Mouse (Mus musculus): ENCODE measurements around the gene Spin1. TPM values are rescaled to one million over a fixed set of nuclear protein-coding genes. Genes with fewer than 3 reads are reported as not detected.

Spin1 gene
- polyA plus RNA-seq, 1 experiment from 2014 or later: 58.1 TPM

GRCm38 (mm10) chr13:51147106-51147505 is 46.4 kb downstream of the Spin1 start:
- Histone ChIP-seq H3K27ac (replicated peaks in 1 of 2; ENCODE audit: control insufficient read depth in 1 of 2, insufficient read depth in 1 of 2, low read depth in 2 of 2, low read length in 2 of 2) (no peak overlapping the region), H3K4me1 (ENCODE audit: control insufficient read depth in 2 of 2, insufficient read depth in 2 of 2, low read length in 2 of 2) (no peaks in the 10 kb centered on the region), H3K27me3 (ENCODE audit: control insufficient read depth, insufficient read depth, low read length) (no peaks in the 10 kb centered on the region), H3K4me3 (ENCODE audit: control insufficient read depth in 1 of 2, insufficient read depth in 1 of 2, low read depth in 1 of 2, low read length in 2 of 2) (no peak overlapping the region), H3K36me3 (ENCODE audit: control insufficient read depth, insufficient read depth, low read length) (peaks cover 57% of the 10 kb centered on the region), H3K9ac (ENCODE audit: low read length) (no peak overlapping the region), H3K4me2 (ENCODE audit: low read length) (no peak overlapping the region), H3K9me3 (ENCODE audit: control insufficient read depth, low read length) (no peaks in the 10 kb centered on the region)
- WGBS: 48% methylated on average over 1 of the region's 1 CpGs
- no peak for ATAC-seq (ENCODE audit: insufficient number of reproducible peaks, insufficient read depth, low FRiP score, low read depth)

- Histone ChIP-seq H3K4me2 (ENCODE audit: low read length) (no peak overlapping the region), H3K4me3 (ENCODE audit: control insufficient read depth in 1 of 2, insufficient read depth in 1 of 2, low read depth in 1 of 2, low read length in 2 of 2) (no peak overlapping the region), H3K9ac (ENCODE audit: low read length) (no peak overlapping the region), H3K27me3 (ENCODE audit: control insufficient read depth, insufficient read depth, low read length) (no peaks in the 10 kb centered on the region), H3K36me3 (ENCODE audit: control insufficient read depth, insufficient read depth, low read length) (peaks cover 52% of the 10 kb centered on the region), H3K4me1 (ENCODE audit: control insufficient read depth in 2 of 2, insufficient read depth in 2 of 2, low read length in 2 of 2) (peaks cover 5 to 10% of the 10 kb centered on the region in 2 experiments), H3K9me3 (ENCODE audit: control insufficient read depth, low read length) (no peaks in the 10 kb centered on the region), H3K27ac (replicated peaks in 1 of 2; ENCODE audit: control insufficient read depth in 1 of 2, insufficient read depth in 1 of 2, low read depth in 2 of 2, low read length in 2 of 2) (no peak overlapping the region)
- no peak for ATAC-seq (ENCODE audit: insufficient number of reproducible peaks, insufficient read depth, low FRiP score, low read depth)
- WGBS: 90% methylated on average over 4 of the region's 4 CpGs
Measured at GRCm38 (mm10) chr13:51152966-51153669, 52.4 kb downstream of the Spin1 start.

- no peaks in the 10 kb centered on the region for H3K27me3 ChIP-seq (ENCODE audit: control insufficient read depth, insufficient read depth, low read length)
- peaks cover 5 to 10% of the 10 kb centered on the region in 2 experiments for H3K4me1 ChIP-seq (ENCODE audit: control insufficient read depth in 2 of 2, insufficient read depth in 2 of 2, low read length in 2 of 2)
- H3K9me3 ChIP-seq (ENCODE audit: control insufficient read depth, low read length): no peaks in the 10 kb centered on the region
- H3K9ac ChIP-seq (ENCODE audit: low read length): no peak overlapping the region
- H3K27ac ChIP-seq (replicated peaks in 1 of 2; ENCODE audit: control insufficient read depth in 1 of 2, insufficient read depth in 1 of 2, low read depth in 2 of 2, low read length in 2 of 2): no peak overlapping the region
- ATAC-seq (ENCODE audit: insufficient number of reproducible peaks, insufficient read depth, low FRiP score, low read depth): no peak
- H3K4me3 ChIP-seq (ENCODE audit: control insufficient read depth in 1 of 2, insufficient read depth in 1 of 2, low read depth in 1 of 2, low read length in 2 of 2): no peak overlapping the region
- 99% methylated on average over 4 of the region's 4 CpGs for WGBS
- peaks cover 54% of the 10 kb centered on the region for H3K36me3 ChIP-seq (ENCODE audit: control insufficient read depth, insufficient read depth, low read length)
- H3K4me2 ChIP-seq (ENCODE audit: low read length): no peak overlapping the region
Measured at GRCm38 (mm10) chr13:51153670-51154030, 53.0 kb downstream of the Spin1 start.

GRCm38 (mm10) chr13:51155178-51156013 is 54.7 kb downstream of the Spin1 start:
- Histone ChIP-seq H3K4me3 (ENCODE audit: control insufficient read depth in 1 of 2, insufficient read depth in 1 of 2, low read depth in 1 of 2, low read length in 2 of 2) (peak overlapping the region; percentile 11 to 16; a peak in 2 of 4 replicates), H3K9me3 (ENCODE audit: control insufficient read depth, low read length) (no peaks in the 10 kb centered on the region), H3K27me3 (ENCODE audit: control insufficient read depth, insufficient read depth, low read length) (no peaks in the 10 kb centered on the region), H3K36me3 (ENCODE audit: control insufficient read depth, insufficient read depth, low read length) (peaks cover 40% of the 10 kb centered on the region), H3K4me1 (ENCODE audit: control insufficient read depth in 2 of 2, insufficient read depth in 2 of 2, low read length in 2 of 2) (peaks cover 5 to 10% of the 10 kb centered on the region in 2 experiments), H3K9ac (ENCODE audit: low read length) (peak overlapping the region; percentile 56), H3K4me2 (ENCODE audit: low read length) (peak overlapping the region; percentile 52), H3K27ac (replicated peaks in 1 of 2; ENCODE audit: control insufficient read depth in 1 of 2, insufficient read depth in 1 of 2, low read depth in 2 of 2, low read length in 2 of 2) (peak overlapping the region; percentile 85 to 86)
- peak; percentile 54 for ATAC-seq (ENCODE audit: insufficient number of reproducible peaks, insufficient read depth, low FRiP score, low read depth)
- 52% methylated on average over 15 of the region's 15 CpGs for WGBS

GRCm38 (mm10) chr13:51156014-51156386 is 55.3 kb downstream of the Spin1 start:
- H3K36me3 ChIP-seq (ENCODE audit: control insufficient read depth, insufficient read depth, low read length): peaks cover 38% of the 10 kb centered on the region
- 69% methylated on average over 6 of the region's 6 CpGs for WGBS
- no peaks in the 10 kb centered on the region for H3K9me3 ChIP-seq (ENCODE audit: control insufficient read depth, low read length)
- peak overlapping the region; percentile 56; the same call in 1 of the 2 replicates for H3K9ac ChIP-seq (ENCODE audit: low read length)
- peak overlapping the region; percentile 52 for H3K4me2 ChIP-seq (ENCODE audit: low read length)
- no peaks in the 10 kb centered on the region for H3K27me3 ChIP-seq (ENCODE audit: control insufficient read depth, insufficient read depth, low read length)
- peak overlapping the region; percentile 85 to 86 for H3K27ac ChIP-seq (replicated peaks in 1 of 2; ENCODE audit: control insufficient read depth in 1 of 2, insufficient read depth in 1 of 2, low read depth in 2 of 2, low read length in 2 of 2)
- H3K4me1 ChIP-seq (ENCODE audit: control insufficient read depth in 2 of 2, insufficient read depth in 2 of 2, low read length in 2 of 2): peaks cover 5 to 10% of the 10 kb centered on the region in 2 experiments
- ATAC-seq (ENCODE audit: insufficient number of reproducible peaks, insufficient read depth, low FRiP score, low read depth): no peak
- H3K4me3 ChIP-seq (ENCODE audit: control insufficient read depth in 1 of 2, insufficient read depth in 1 of 2, low read depth in 1 of 2, low read length in 2 of 2): peak overlapping the region in 1 of 2 experiments; percentile 11; a peak in 1 of 4 replicates

GRCm38 (mm10) chr13:51157291-51157690 is 56.6 kb downstream of the Spin1 start:
- WGBS: 60% methylated on average over 3 of the region's 3 CpGs
- H3K27ac ChIP-seq (replicated peaks in 1 of 2; ENCODE audit: control insufficient read depth in 1 of 2, insufficient read depth in 1 of 2, low read depth in 2 of 2, low read length in 2 of 2): no peak overlapping the region

GRCm38 (mm10) chr13:51161672-51162071 is 61.0 kb downstream of the Spin1 start:
- no peak overlapping the region for H3K4me3 ChIP-seq (ENCODE audit: control insufficient read depth in 1 of 2, insufficient read depth in 1 of 2, low read depth in 1 of 2, low read length in 2 of 2)
- no peak overlapping the region for H3K4me2 ChIP-seq (ENCODE audit: low read length)
- ATAC-seq (ENCODE audit: insufficient number of reproducible peaks, insufficient read depth, low FRiP score, low read depth): no peak
- no peak overlapping the region for H3K27ac ChIP-seq (replicated peaks in 1 of 2; ENCODE audit: control insufficient read depth in 1 of 2, insufficient read depth in 1 of 2, low read depth in 2 of 2, low read length in 2 of 2)
- no peak overlapping the region for H3K9ac ChIP-seq (ENCODE audit: low read length)
- no peaks in the 10 kb centered on the region for H3K4me1 ChIP-seq (ENCODE audit: control insufficient read depth in 2 of 2, insufficient read depth in 2 of 2, low read length in 2 of 2)
- 0 out of 2 replicates have a peak, but pooled peaks cover 9% of the 10 kb centered on the region for H3K36me3 ChIP-seq (ENCODE audit: control insufficient read depth, insufficient read depth, low read length)
- WGBS: 80% methylated on average over 2 of the region's 2 CpGs
- no peaks in the 10 kb centered on the region for H3K27me3 ChIP-seq (ENCODE audit: control insufficient read depth, insufficient read depth, low read length)
- peaks cover 5% of the 10 kb centered on the region; the same call in 1 of the 2 replicates for H3K9me3 ChIP-seq (ENCODE audit: control insufficient read depth, low read length)

More at GRCm38 (mm10) chr13:51157291-51157690, 56.6 kb downstream of the Spin1 start:
- Histone ChIP-seq H3K4me2 (ENCODE audit: low read length) (no peak overlapping the region), H3K9me3 (ENCODE audit: control insufficient read depth, low read length) (no peaks in the 10 kb centered on the region), H3K36me3 (ENCODE audit: control insufficient read depth, insufficient read depth, low read length) (peaks cover 38% of the 10 kb centered on the region), H3K27me3 (ENCODE audit: control insufficient read depth, insufficient read depth, low read length) (no peaks in the 10 kb centered on the region), H3K9ac (ENCODE audit: low read length) (no peak overlapping the region), H3K4me3 (ENCODE audit: control insufficient read depth in 1 of 2, insufficient read depth in 1 of 2, low read depth in 1 of 2, low read length in 2 of 2) (no peak overlapping the region), H3K4me1 (ENCODE audit: control insufficient read depth in 2 of 2, insufficient read depth in 2 of 2, low read length in 2 of 2) (peaks cover 5 to 10% of the 10 kb centered on the region in 2 experiments)
- ATAC-seq (ENCODE audit: insufficient number of reproducible peaks, insufficient read depth, low FRiP score, low read depth): no peak

Data from heart, embryonic 14.5 days (tissue).